Mouse (Mus musculus) cortical plate, adult 2 months (tissue): ENCODE data around the gene Zbtb32.

ENCODE experiments used
- CTCF ChIP-seq: fragments of 200-500 bp; IDR thresholded peaks from 2 replicates; pipeline ENCODE4 v1.5.1; 2011; ENCODE audit warnings: mild to moderate bottlenecking, control low read depth, low read length; ENCODE audit not compliant: insufficient read depth; ENCODE audit errors: extremely low read depth
- POLR2A ChIP-seq: fragments of 200-500 bp; IDR thresholded peaks from 2 replicates; pipeline ENCODE4 v1.6.1; 2011; ENCODE audit warnings: mild to moderate bottlenecking, low read length, control low read depth; ENCODE audit not compliant: insufficient read depth; ENCODE audit errors: extremely low read depth

DNA sequence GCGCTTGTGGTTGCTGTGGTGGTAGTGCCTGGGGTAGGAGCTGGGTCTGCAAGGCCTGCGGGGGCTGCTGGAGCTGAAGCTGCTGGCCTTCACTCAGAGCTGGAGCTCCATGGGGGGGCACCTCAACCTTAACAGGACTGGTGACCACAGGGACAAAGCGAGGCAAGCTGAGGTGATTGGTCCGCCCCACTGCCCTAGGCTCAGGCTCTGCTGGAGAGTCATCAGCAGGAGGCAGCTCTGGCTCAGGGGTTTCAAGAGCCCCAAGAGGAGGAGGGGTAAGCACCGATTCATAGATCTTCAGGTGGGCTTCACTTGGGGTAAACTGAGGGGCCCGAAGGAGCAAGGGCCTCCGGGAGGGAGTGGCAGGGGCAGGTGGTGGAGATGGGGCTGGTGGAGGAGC is 13.5 kb downstream of the Zbtb32 start:
- TF ChIP-seq CTCF (no peak), POLR2A (no peak)
